Mouse (Mus musculus) bone marrow, adult 2 months (tissue): Measurements from ENCODE around the gene Ptpra.
"Not testable (repeated sequence)": the region's sequence is repeated elsewhere in the genome, so short reads cannot be mapped to it uniquely, and the experiment has no call there.

ENCODE experiments used
- CTCF ChIP-seq: fragments of 200-500 bp; IDR thresholded peaks from 2 replicates; pipeline ENCODE4 v1.5.1; 2011; ENCODE audit warnings: low read length, control low read depth; ENCODE audit not compliant: control insufficient read depth, insufficient read depth
- POLR2A ChIP-seq: fragments of 200-500 bp; IDR thresholded peaks from 2 replicates; pipeline ENCODE4 v1.6.1; 2011; ENCODE audit warnings: low read depth, mild to moderate bottlenecking, control low read depth, low read length, borderline replicate concordance; ENCODE audit not compliant: control insufficient read depth

- not testable (repeated sequence) for TF ChIP-seq CTCF, POLR2A
These were observed 45.0 kb downstream of the Ptpra start for GRCm38 (mm10) chr2:130495114-130495513.
